Mouse (Mus musculus): ENCODE data around the gene Rps6ka2. TPM values are rescaled to one million over a fixed set of nuclear protein-coding genes. Genes with fewer than 3 reads are reported as not detected.

The Rps6ka2 gene
- polyA plus RNA-seq, 1 experiment from 2014 or later: 35.6 TPM

DNA sequence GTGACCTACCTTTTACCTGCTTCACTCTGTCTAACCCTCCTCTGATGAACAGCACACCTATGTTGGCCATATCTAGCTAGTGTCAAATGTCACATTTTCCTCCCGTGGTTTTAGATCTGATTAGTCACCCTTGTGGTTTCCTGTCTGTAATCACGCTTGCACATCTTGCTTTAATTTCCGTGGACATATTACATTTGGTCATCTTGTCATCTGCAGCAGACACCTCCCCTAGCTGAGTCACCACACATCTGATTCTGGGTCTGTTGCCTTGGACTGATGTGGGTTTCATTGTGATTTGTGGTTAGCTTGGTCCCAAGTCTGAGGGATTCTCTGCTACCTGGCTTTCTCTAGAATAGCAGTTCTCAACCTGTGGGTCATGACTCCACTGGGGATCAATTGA is 6.0 kb upstream of the Rps6ka2 start:
- Histone ChIP-seq H3K4me3 (ENCODE audit: low read depth, low read length) (no peak overlapping the region), H3K27me3 (ENCODE audit: control insufficient read depth, insufficient read depth, low read length) (no peaks in the 10 kb centered on the region), H3K4me2 (ENCODE audit: low read depth) (no peak overlapping the region), H3K27ac (ENCODE audit: low read depth, low read length) (no peak overlapping the region), H3K9ac (ENCODE audit: low read length) (no peak overlapping the region), H3K4me1 (ENCODE audit: control insufficient read depth, insufficient read depth, low read length) (peaks cover 9% of the 10 kb centered on the region), H3K36me3 (ENCODE audit: control insufficient read depth, insufficient read depth, low read length) (no peaks in the 10 kb centered on the region), H3K9me3 (ENCODE audit: control insufficient read depth, low read length) (no peaks in the 10 kb centered on the region)
- 69% methylated on average over 3 of the region's 3 CpGs for WGBS
- ATAC-seq (ENCODE audit: insufficient read depth, low FRiP score, low TSS enrichment) (no peak), DNase-seq (ENCODE audit: low spot score) (no peak)

DNA sequence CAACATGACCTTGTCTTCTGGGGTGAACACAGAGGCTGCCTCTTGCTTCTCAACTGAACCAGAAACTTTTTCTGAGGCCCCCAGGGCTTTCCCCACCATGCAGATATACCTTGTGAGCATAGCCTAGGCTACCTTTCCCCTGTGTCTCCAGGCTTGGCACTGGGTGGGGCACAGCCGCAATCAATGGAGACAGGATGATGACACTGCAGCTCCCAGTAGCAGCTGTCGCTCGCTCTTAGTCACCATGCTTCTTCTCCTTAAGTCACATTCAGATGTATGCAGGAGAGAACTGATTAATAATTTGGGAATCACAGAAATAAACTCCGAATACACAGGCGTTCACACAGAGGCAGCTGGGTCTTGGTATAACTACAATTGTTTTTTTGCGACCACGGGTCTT is 4.4 kb upstream of the Rps6ka2 start:
- Histone ChIP-seq H3K27ac (ENCODE audit: low read depth, low read length) (no peak overlapping the region), H3K4me3 (ENCODE audit: low read depth, low read length) (no peak overlapping the region), H3K27me3 (ENCODE audit: control insufficient read depth, insufficient read depth, low read length) (no peaks in the 10 kb centered on the region), H3K4me1 (ENCODE audit: control insufficient read depth, insufficient read depth, low read length) (peaks cover 11% of the 10 kb centered on the region), H3K4me2 (ENCODE audit: low read depth) (no peak overlapping the region), H3K36me3 (ENCODE audit: control insufficient read depth, insufficient read depth, low read length) (no peaks in the 10 kb centered on the region), H3K9ac (ENCODE audit: low read length) (no peak overlapping the region), H3K9me3 (ENCODE audit: control insufficient read depth, low read length) (no peaks in the 10 kb centered on the region)
- no peak for DNase-seq (ENCODE audit: low spot score)
- WGBS: 94% methylated on average over 7 of the region's 7 CpGs
- ATAC-seq (ENCODE audit: insufficient read depth, low FRiP score, low TSS enrichment): no peak

DNA sequence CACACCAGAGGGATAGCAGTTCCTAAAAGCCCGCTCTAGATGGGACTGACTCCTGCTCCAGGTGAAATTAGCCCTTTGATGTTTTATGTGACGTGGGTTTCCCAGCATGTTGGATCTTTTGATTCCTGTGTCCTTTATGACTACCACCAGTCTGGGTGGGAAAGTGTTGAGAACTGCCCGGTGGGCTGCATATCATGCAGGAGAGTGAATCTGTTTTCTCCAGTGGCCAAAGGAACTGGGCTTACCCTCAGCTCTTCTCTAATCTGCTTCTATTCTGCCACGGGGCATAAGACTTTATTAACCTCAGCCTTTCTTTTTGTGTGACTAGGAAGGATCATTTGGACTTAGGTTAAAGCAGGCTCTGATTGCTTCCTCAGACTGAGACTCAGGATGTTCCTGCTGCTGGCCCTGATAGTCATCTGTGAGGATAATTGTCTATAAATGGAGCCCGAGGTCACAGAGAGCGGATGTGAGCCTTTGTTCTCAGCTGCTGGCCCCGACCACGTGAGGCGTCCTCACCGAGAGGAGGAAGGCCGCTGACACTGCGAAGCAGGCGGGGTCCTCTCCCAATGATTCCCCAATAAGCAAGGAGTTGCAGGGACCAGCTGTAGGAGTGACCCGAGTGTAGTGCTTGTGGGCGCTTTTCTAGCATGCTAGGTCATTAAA is 821 bp upstream of the Rps6ka2 start:
- Histone ChIP-seq H3K9me3 (ENCODE audit: control insufficient read depth, low read length) (no peaks in the 10 kb centered on the region), H3K27ac (ENCODE audit: low read depth, low read length) (peak overlapping the region; percentile 88), H3K4me1 (ENCODE audit: control insufficient read depth, insufficient read depth, low read length) (peaks cover 16% of the 10 kb centered on the region), H3K27me3 (ENCODE audit: control insufficient read depth, insufficient read depth, low read length) (no peaks in the 10 kb centered on the region), H3K9ac (ENCODE audit: low read length) (peak overlapping the region; percentile 60), H3K36me3 (ENCODE audit: control insufficient read depth, insufficient read depth, low read length) (no peaks in the 10 kb centered on the region), H3K4me3 (ENCODE audit: low read depth, low read length) (peak overlapping the region; percentile 26), H3K4me2 (ENCODE audit: low read depth) (peak overlapping the region; percentile 59)
- 8% methylated on average over 15 of the region's 15 CpGs for WGBS
- peak; percentile 63 for ATAC-seq (ENCODE audit: insufficient read depth, low FRiP score, low TSS enrichment)
- DNase-seq (ENCODE audit: low spot score): peak; percentile 14

DNA sequence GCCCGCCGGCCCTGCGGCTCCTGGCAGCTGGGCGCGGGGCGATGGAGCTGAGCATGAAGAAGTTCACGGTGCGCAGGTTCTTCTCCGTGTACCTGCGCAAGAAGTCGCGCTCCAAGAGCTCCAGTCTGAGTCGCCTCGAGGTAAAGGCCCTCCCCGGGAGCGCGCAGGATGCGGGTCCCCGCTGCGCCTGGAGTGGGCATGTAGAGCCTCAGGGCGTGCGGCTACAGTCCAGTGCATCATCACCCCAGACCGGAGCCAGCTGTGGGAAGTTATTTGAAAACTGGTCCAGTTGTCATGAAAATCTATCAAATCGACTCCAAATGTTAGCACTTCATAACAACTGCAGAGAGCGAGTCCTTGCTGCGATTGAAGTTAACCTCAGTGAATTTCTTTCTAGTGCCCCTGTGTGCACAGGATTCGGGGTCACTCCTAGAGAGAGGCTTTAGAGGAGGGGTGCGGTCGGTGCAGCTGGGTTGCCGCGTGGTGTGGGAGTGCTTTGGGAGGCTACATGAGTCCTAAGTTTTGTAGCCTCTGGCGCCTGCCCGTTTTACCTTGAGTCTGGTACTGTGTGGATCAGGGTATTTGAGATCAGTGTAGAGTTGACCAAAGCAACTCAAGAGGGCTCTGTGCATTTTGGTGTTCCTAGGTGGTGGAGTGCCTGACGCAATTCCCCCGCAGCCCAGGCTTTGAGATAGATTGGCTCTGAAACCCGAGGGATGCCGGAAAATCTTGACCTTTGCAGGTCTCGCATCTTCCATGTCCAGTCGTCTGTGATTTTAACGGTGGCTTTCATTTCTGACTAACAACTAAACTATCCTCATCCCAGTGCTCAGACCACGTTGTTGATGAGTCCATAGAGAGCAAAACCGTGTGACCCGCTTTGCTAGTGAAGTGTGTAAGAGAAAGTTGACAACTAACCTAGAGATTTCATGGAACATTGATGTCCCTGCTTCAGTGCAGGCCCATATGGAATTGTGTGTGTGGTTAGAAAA is 685 bp downstream of the Rps6ka2 start:
- DNase-seq (ENCODE audit: low spot score) (peak; percentile 38), ATAC-seq (ENCODE audit: insufficient read depth, low FRiP score, low TSS enrichment) (peak; percentile 27)
- Histone ChIP-seq H3K4me1 (ENCODE audit: control insufficient read depth, insufficient read depth, low read length) (peaks cover 16% of the 10 kb centered on the region), H3K27me3 (ENCODE audit: control insufficient read depth, insufficient read depth, low read length) (no peaks in the 10 kb centered on the region), H3K36me3 (ENCODE audit: control insufficient read depth, insufficient read depth, low read length) (no peaks in the 10 kb centered on the region), H3K9me3 (ENCODE audit: control insufficient read depth, low read length) (no peaks in the 10 kb centered on the region), H3K27ac (ENCODE audit: low read depth, low read length) (peak overlapping the region; percentile 85), H3K9ac (ENCODE audit: low read length) (peak overlapping the region; percentile 92), H3K4me3 (ENCODE audit: low read depth, low read length) (peak overlapping the region; percentile 77), H3K4me2 (ENCODE audit: low read depth) (peak overlapping the region; percentile 89)
- WGBS: 2% methylated on average over 43 of the region's 43 CpGs

DNA sequence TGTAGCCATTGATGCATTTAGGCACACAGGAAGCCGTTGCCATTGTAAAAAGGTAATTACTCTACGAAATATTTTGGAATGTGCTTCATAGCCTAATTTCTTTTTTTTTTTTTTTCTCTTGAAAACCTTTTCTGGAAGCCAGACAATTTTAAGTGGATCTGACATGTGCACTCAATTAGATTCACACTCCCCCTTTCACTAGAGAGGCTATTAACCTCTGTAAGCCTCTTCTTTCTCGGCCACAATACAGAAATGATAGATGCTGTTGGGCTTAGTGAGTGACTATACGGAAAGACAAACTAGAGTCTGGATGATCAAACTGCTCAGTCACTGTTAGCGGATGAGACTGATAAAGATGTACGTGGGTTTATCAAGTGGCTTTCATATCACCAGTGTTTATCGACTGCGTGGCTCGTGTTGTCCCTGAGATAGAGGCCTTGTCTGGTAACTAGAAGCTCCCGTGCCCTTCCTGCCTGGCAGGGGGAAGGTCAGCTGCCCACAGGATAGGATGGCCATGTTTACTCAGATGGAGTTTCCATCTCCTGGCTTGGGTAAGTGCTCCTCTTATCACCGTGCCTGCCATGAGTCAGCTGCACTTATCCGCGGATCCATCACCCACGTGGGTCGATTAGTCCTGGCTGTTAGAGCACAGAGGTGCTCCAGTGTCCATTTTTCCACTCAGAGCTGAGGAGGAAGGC is 3.6 kb downstream of the Rps6ka2 start:
- no peak overlapping the region for H3K4me2 ChIP-seq (ENCODE audit: low read depth)
- no peaks in the 10 kb centered on the region for H3K9me3 ChIP-seq (ENCODE audit: control insufficient read depth, low read length)
- H3K27me3 ChIP-seq (ENCODE audit: control insufficient read depth, insufficient read depth, low read length): no peaks in the 10 kb centered on the region
- no peak overlapping the region for H3K9ac ChIP-seq (ENCODE audit: low read length)
- no peak overlapping the region for H3K4me3 ChIP-seq (ENCODE audit: low read depth, low read length)
- 60% methylated on average over 15 of the region's 15 CpGs for whole genome bisulfite sequencing
- H3K27ac ChIP-seq (ENCODE audit: low read depth, low read length): no peak overlapping the region
- H3K36me3 ChIP-seq (ENCODE audit: control insufficient read depth, insufficient read depth, low read length): no peaks in the 10 kb centered on the region
- peaks cover 10% of the 10 kb centered on the region for H3K4me1 ChIP-seq (ENCODE audit: control insufficient read depth, insufficient read depth, low read length)
- DNase-seq (ENCODE audit: low spot score) (no peak), ATAC-seq (ENCODE audit: insufficient read depth, low FRiP score, low TSS enrichment) (no peak)

DNA sequence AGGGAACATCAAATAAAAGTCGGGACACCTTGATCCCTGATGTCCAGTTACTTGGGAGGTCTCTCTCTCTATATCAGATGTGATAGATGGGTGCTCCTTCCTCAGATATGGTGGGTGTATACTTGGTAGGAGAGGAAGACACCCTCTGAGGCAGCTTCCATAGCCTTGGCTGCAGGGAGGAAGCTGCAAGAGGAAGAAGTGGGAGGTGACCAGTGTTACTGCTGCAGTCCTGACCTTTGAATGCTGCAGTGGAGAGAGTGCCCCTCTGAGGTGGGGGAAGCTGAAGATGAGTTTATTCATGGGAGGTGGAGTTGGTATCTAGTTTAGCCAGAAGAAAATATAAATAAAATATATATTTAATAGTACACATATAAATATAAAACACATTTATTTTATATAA is 5.4 kb downstream of the Rps6ka2 start:
- H3K27ac ChIP-seq (ENCODE audit: low read depth, low read length): no peak overlapping the region
- WGBS: 84% methylated on average over 1 of the region's 1 CpGs
- H3K4me3 ChIP-seq (ENCODE audit: low read depth, low read length): no peak overlapping the region
- H3K9ac ChIP-seq (ENCODE audit: low read length): no peak overlapping the region
- peaks cover 5% of the 10 kb centered on the region; the same call in 1 of the 2 replicates for H3K4me1 ChIP-seq (ENCODE audit: control insufficient read depth, insufficient read depth, low read length)
- no peak overlapping the region for H3K4me2 ChIP-seq (ENCODE audit: low read depth)
- no peaks in the 10 kb centered on the region for H3K27me3 ChIP-seq (ENCODE audit: control insufficient read depth, insufficient read depth, low read length)
- DNase-seq (ENCODE audit: low spot score) (no peak), ATAC-seq (ENCODE audit: insufficient read depth, low FRiP score, low TSS enrichment) (no peak)
- no peaks in the 10 kb centered on the region for H3K9me3 ChIP-seq (ENCODE audit: control insufficient read depth, low read length)
- H3K36me3 ChIP-seq (ENCODE audit: control insufficient read depth, insufficient read depth, low read length): no peaks in the 10 kb centered on the region

DNA sequence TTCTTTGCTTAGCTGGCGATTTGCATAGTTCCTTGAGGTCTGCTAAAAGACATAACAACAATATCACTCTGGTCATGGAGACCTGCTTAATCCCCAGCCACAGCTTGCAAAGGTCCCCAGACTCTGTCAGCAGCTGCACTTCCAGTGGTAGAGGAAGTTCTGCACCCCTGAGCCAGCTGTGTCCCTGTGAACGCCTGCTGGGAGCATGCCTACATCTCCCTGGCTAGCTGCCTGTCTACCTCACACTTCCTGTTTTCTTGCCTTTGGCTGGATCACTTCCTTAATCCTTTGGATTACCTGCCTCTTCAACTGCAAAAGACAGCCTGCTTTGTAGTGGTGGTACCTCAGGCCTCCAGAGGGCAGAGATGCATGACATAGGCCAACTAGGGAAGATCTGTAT is 6.5 kb downstream of the Rps6ka2 start:
- H3K27me3 ChIP-seq (ENCODE audit: control insufficient read depth, insufficient read depth, low read length): no peaks in the 10 kb centered on the region
- H3K27ac ChIP-seq (ENCODE audit: low read depth, low read length): no peak overlapping the region
- WGBS: 25% methylated on average over 2 of the region's 2 CpGs
- no peaks in the 10 kb centered on the region for H3K36me3 ChIP-seq (ENCODE audit: control insufficient read depth, insufficient read depth, low read length)
- no peak overlapping the region for H3K4me2 ChIP-seq (ENCODE audit: low read depth)
- peaks cover 5% of the 10 kb centered on the region; the same call in 1 of the 2 replicates for H3K4me1 ChIP-seq (ENCODE audit: control insufficient read depth, insufficient read depth, low read length)
- H3K4me3 ChIP-seq (ENCODE audit: low read depth, low read length): no peak overlapping the region
- H3K9me3 ChIP-seq (ENCODE audit: control insufficient read depth, low read length): no peaks in the 10 kb centered on the region
- DNase-seq (ENCODE audit: low spot score) (no peak), ATAC-seq (ENCODE audit: insufficient read depth, low FRiP score, low TSS enrichment) (no peak)
- H3K9ac ChIP-seq (ENCODE audit: low read length): no peak overlapping the region

DNA sequence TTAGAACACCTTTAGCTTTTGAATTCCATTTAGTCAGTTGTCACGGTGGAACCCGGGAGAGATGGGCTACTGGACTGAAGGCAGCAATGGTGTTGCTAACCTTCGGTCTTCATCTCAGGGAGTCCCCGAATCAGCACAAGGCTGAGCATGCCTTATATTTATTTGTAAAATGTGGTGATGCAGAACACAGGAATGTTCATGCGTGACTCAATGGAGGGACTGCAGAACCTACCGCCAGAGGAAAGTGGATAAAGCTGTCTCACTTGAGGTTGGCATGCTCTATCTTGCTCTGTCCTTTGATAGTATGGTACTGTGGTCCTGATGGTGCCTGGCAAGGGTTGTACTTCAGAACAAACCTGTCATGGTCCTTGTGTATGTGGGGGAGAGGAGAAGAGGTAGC is 8.3 kb downstream of the Rps6ka2 start:
- Histone ChIP-seq H3K4me2 (ENCODE audit: low read depth) (no peak overlapping the region), H3K27ac (ENCODE audit: low read depth, low read length) (no peak overlapping the region), H3K27me3 (ENCODE audit: control insufficient read depth, insufficient read depth, low read length) (no peaks in the 10 kb centered on the region), H3K4me1 (ENCODE audit: control insufficient read depth, insufficient read depth, low read length) (0 out of 2 replicates have a peak, but pooled peaks cover 2% of the 10 kb centered on the region), H3K4me3 (ENCODE audit: low read depth, low read length) (no peak overlapping the region), H3K9me3 (ENCODE audit: control insufficient read depth, low read length) (no peaks in the 10 kb centered on the region), H3K9ac (ENCODE audit: low read length) (no peak overlapping the region), H3K36me3 (ENCODE audit: control insufficient read depth, insufficient read depth, low read length) (no peaks in the 10 kb centered on the region)
- 91% methylated on average over 6 of the region's 6 CpGs for WGBS
- ATAC-seq (ENCODE audit: insufficient read depth, low FRiP score, low TSS enrichment) (no peak), DNase-seq (ENCODE audit: low spot score) (no peak)
